Mouse (Mus musculus) ES-E14 (cell line): Measurements from ENCODE around the gene Cmtm7.

Experiments
- HCFC1 ChIP-seq: IDR thresholded peaks from 2 replicates; pipeline ENCODE4 v1.6.1; 2012; ENCODE audit warnings: low read length, inconsistent platforms, borderline replicate concordance; ENCODE audit not compliant: insufficient read depth
- ZNF384 ChIP-seq: IDR thresholded peaks from 2 replicates; pipeline ENCODE4 v1.6.1; 2012; ENCODE audit warnings: low read depth, low read length, inconsistent platforms

GRCm38 (mm10) chr9:114802191-114802590 is 20.5 kb upstream of the Cmtm7 start:
- TF ChIP-seq ZNF384 = no peak
- no peak for TF ChIP-seq HCFC1
